Mouse (Mus musculus): ENCODE measurements at regions not wholly inside any gene's neighbourhood (a gene's known extent, or its start where the extent isn't known, plus 50 kb on each side); places are given as distances from the start of the nearest gene placed in this dataset.
A peak's percentile ranks its signal among the peaks of the same experiment; 100 is the strongest.

- Histone ChIP-seq H3K36me3 (no peaks in the 10 kb centered on the region), H3K4me3 (replicated peaks) (no peak overlapping the region), H3K9me3 (replicated peaks) (no peaks in the 10 kb centered on the region), H3K27me3 (no peaks in the 10 kb centered on the region), H3K27ac (no peak overlapping the region), H3K4me2 (no peak overlapping the region), H3K9ac (no peak overlapping the region), H3K4me1 (peaks cover 28% of the 10 kb centered on the region)
- WGBS, result 87% methylated on average over 4 of the region's 4 CpGs
- ATAC-seq (replicated peaks; ENCODE audit: low FRiP score), result no peak
These were observed 124.1 kb upstream of the Gm10295 start for GRCm38 (mm10) chr7:71475383-71475782.

DNA sequence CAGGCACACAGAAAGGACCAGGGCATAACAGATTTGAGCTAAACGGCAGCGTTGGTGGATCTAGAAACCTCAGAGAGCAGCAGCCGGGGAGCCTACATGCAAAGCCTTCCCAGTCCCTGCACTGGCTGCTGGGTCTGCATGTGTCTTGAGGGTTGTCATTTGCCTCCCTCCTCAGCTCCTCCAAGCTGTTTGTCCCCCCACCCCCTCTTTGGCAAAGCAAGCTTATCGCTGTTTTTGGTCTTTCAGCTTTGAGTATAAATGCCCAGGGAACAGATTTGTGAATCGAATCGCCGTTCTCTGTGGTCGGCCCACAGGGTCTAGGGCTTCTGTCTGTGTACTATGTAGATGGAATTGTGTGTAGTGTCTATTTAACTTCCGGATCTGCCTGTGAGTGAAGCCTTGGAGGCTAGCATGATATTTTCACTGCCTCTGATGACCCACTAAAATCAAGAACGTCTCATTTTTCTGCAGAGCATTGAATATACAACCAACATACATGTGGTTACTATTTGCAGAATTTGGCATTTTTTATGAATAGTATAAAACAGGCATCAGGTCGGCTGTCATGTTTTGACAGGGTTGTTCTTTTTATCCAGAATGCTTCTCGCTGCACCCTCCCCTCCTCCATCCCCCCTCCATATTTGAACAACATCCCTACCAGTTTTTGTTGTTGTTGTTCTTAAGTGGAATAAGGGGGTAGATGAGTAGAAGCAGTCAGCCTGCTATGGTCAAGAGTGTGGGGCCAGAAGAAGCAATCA is 121.3 kb upstream of the Gm10295 start:
- H3K9me3 ChIP-seq (replicated peaks), result no peaks in the 10 kb centered on the region
- H3K27me3 ChIP-seq, result no peaks in the 10 kb centered on the region
- 23% methylated on average over 12 of the region's 12 CpGs for WGBS
- no peaks in the 10 kb centered on the region for H3K36me3 ChIP-seq
- H3K9ac ChIP-seq, result 0 out of 2 replicates have a peak overlapping the region, but pooled peaks have one; percentile 26
- H3K4me1 ChIP-seq, result peaks cover 44% of the 10 kb centered on the region
- H3K4me3 ChIP-seq (replicated peaks), result 0 out of 2 replicates have a peak overlapping the region, but pooled peaks have one; percentile 6
- no peak for ATAC-seq (replicated peaks; ENCODE audit: low FRiP score)
- H3K27ac ChIP-seq, result peak overlapping the region; percentile 95
- H3K4me2 ChIP-seq, result peak overlapping the region; percentile 37

DNA sequence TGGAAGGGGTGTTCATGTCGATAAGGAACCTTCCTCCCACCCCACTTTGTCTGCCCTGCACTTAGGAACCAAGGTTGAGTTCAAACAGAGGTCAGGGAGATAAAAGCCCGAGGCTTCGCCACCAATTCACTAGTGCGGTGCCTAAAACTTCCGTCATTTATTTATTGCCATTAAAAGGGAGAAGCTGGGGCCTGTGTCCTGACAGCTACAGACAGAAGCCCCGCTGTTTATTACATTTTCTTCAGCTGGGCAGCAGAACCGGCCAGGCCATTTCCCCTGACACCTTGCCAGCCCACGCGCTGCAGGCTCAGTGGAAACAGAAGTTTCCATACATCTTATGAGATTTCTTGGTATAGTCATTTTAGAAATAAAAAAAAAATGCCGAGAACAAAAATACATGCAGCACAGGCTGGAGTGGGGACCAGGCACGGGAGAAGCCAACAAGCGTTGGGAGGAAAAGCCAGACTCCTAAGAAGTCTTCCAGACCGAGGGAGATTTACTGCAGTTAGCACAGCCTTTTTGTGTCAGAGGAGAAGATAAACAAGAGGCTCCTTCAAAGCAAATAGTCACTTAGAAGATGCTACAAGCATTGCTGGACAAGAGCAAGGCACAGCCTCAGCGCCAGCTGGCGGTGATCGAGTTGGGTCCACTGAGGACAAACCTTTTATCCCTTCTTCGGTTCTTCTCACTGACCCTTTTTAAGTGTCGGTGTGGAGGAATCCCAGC is 120.5 kb upstream of the Gm10295 start:
- Histone ChIP-seq H3K36me3 (no peaks in the 10 kb centered on the region), H3K9me3 (replicated peaks) (no peaks in the 10 kb centered on the region), H3K27me3 (no peaks in the 10 kb centered on the region), H3K4me2 (peak overlapping the region; percentile 37), H3K4me1 (peaks cover 44% of the 10 kb centered on the region), H3K4me3 (replicated peaks) (0 out of 2 replicates have a peak overlapping the region, but pooled peaks have one; percentile 6), H3K9ac (0 out of 2 replicates have a peak overlapping the region, but pooled peaks have one; percentile 26), H3K27ac (peak overlapping the region; percentile 95)
- ATAC-seq (replicated peaks; ENCODE audit: low FRiP score), result peak; percentile 84
- WGBS, result 3% methylated on average over 18 of the region's 18 CpGs

DNA sequence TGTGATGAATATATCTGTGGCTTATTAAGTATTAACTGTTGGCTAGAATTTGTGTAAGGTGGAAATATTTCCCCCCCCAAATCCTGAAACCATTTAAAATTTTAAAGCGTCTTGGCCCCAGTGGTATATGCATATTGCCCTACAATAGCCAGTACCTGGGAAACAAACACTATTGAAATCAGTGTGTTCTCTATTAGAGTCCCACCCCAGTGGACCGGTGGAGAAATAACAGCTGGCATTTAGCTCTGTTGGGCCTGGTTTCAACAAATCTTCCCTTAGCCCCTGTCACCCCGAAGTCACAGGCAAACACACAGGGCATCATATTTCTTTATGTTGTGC is 120.0 kb upstream of the Gm10295 start:
- WGBS, result 3% methylated on average over 3 of the region's 3 CpGs
- peaks cover 44% of the 10 kb centered on the region for H3K4me1 ChIP-seq
- H3K36me3 ChIP-seq, result no peaks in the 10 kb centered on the region
- no peak for ATAC-seq (replicated peaks; ENCODE audit: low FRiP score)
- H3K4me2 ChIP-seq, result peak overlapping the region; percentile 37
- H3K9ac ChIP-seq, result no peak overlapping the region
- no peaks in the 10 kb centered on the region for H3K27me3 ChIP-seq
- no peaks in the 10 kb centered on the region for H3K9me3 ChIP-seq (replicated peaks)
- no peak overlapping the region for H3K4me3 ChIP-seq (replicated peaks)
- H3K27ac ChIP-seq, result peak overlapping the region; percentile 95

DNA sequence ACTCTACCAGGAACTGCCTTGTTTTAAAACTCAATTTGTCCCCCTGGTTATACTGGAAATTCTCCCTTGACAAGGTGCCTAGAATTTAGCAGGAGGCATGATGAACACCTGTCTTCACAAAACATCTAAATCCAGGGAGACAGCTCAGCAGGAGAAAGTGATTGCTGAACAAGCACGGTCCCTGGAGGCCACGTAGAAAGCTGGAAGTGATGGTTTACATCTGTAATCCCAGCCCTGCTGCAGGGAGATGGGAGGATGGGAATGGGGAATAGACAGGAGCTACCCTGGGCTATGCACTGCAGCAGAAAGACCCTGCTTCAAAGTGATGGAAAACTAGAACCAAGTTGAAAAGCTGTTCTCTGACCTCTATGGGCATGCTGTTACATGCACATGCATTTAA is 119.1 kb upstream of the Gm10295 start:
- Histone ChIP-seq H3K4me2 (no peak overlapping the region), H3K27me3 (no peaks in the 10 kb centered on the region), H3K36me3 (no peaks in the 10 kb centered on the region), H3K9ac (no peak overlapping the region), H3K9me3 (replicated peaks) (no peaks in the 10 kb centered on the region), H3K27ac (peak overlapping the region; percentile 95), H3K4me3 (replicated peaks) (no peak overlapping the region), H3K4me1 (peaks cover 44% of the 10 kb centered on the region)
- no peak for ATAC-seq (replicated peaks; ENCODE audit: low FRiP score)
- WGBS, result 12% methylated on average over 2 of the region's 2 CpGs

DNA sequence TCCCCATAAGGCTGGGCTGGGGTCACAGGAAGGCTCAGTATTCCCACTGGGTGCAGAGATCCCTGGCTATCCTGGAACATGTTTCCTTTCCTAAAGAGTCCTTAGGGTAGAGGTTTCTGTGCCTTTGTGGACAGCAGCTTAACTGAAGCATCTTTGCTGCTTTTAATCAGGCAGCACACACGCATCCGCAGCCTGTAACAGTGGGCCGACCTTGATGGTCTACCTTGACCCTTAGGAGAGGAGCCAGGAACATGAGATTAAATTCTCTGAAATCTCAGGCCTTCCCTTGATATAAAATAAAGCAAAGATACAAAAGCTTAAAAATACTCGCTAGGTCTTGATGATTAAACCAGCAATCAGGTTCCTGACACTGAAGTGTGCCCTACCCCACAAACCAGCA is 118.7 kb upstream of the Gm10295 start:
- WGBS, result 69% methylated on average over 4 of the region's 4 CpGs
- Histone ChIP-seq H3K4me3 (replicated peaks) (no peak overlapping the region), H3K9me3 (replicated peaks) (no peaks in the 10 kb centered on the region), H3K4me1 (peaks cover 44% of the 10 kb centered on the region), H3K36me3 (no peaks in the 10 kb centered on the region), H3K27me3 (no peaks in the 10 kb centered on the region), H3K27ac (peak overlapping the region; percentile 95), H3K4me2 (no peak overlapping the region), H3K9ac (no peak overlapping the region)
- no peak for ATAC-seq (replicated peaks; ENCODE audit: low FRiP score)

DNA sequence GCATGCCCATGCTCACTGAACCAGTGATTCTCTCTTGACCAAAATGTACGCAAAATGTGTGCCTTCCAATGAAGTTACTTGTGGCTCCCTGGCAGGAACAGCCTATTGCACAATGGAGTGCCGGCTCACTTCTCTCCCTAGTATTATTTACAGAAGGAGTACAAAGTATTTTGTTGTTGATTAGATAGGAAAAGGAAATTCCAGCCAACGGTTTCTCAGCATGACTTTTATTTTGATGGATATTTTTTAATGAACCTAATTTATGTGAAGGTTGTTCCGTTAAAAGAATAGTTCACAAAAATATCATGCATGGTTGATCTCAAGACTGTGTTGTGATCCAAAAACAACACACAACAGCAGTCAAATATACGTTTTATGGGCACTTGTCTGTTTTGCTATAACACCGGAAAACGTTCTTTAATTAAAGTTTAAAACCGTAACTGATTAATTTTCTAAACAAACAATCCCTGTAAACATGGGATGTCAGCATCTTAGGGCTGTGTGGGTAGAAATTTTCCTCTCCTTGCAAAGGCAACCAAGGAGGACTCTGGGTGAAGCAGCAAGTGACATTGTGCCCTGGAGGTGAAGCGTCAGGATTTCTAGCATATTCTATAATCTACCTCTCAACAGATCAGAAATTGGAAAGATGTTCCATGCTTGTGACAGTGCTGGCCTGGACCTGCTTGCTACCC is 116.3 kb upstream of the Gm10295 start:
- ATAC-seq (replicated peaks; ENCODE audit: low FRiP score), result peak; percentile 43
- Histone ChIP-seq H3K27ac (peak overlapping the region; percentile 86), H3K4me1 (peaks cover 34% of the 10 kb centered on the region), H3K36me3 (no peaks in the 10 kb centered on the region), H3K9me3 (replicated peaks) (no peaks in the 10 kb centered on the region), H3K4me3 (replicated peaks) (no peak overlapping the region), H3K27me3 (no peaks in the 10 kb centered on the region), H3K9ac (no peak overlapping the region), H3K4me2 (no peak overlapping the region)
- 12% methylated on average over 9 of the region's 9 CpGs for WGBS

- Histone ChIP-seq H3K27me3 (no peaks in the 10 kb centered on the region), H3K36me3 (no peaks in the 10 kb centered on the region), H3K27ac (no peak overlapping the region), H3K9me3 (replicated peaks) (no peaks in the 10 kb centered on the region), H3K4me3 (replicated peaks) (no peak overlapping the region), H3K4me2 (no peak overlapping the region), H3K4me1 (peaks cover 4% of the 10 kb centered on the region), H3K9ac (no peak overlapping the region)
- no peak for ATAC-seq (replicated peaks; ENCODE audit: low FRiP score)
These were observed 112.8 kb upstream of the Gm10295 start for GRCm38 (mm10) chr7:71464127-71464526.

DNA sequence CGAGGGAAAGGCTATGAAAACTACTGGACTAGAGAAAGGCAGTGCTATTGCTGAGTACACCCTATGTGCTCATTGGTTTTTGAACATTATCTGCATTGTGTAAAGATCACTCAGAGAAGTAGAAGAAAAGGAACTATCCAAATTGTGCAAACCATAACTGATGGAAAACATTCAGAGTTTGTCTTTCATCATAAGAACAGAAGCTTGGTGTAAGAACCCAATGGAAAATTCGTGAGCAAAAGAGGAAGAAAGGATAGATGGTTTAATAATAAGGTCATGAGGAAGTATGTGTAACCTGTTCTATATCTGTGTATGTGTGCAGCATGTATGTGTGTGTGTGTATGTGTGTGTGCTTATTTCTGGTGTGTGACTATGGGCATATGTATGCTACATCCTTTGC is 112.3 kb upstream of the Gm10295 start:
- Histone ChIP-seq H3K36me3 (no peaks in the 10 kb centered on the region), H3K27ac (no peak overlapping the region), H3K4me2 (no peak overlapping the region), H3K4me1 (peaks cover 7% of the 10 kb centered on the region), H3K9ac (no peak overlapping the region), H3K27me3 (no peaks in the 10 kb centered on the region), H3K4me3 (replicated peaks) (no peak overlapping the region), H3K9me3 (replicated peaks) (no peaks in the 10 kb centered on the region)
- no peak for ATAC-seq (replicated peaks; ENCODE audit: low FRiP score)
- WGBS, result 82% methylated on average over 2 of the region's 2 CpGs

GRCm38 (mm10) chr7:71459805-71460204 is 108.5 kb upstream of the Gm10295 start:
- no peak overlapping the region for H3K4me3 ChIP-seq (replicated peaks)
- peaks cover 31% of the 10 kb centered on the region for H3K4me1 ChIP-seq
- no peak overlapping the region for H3K4me2 ChIP-seq
- 0 out of 2 replicates have a peak overlapping the region, but pooled peaks have one; percentile 56 for H3K27ac ChIP-seq
- H3K36me3 ChIP-seq, result no peaks in the 10 kb centered on the region
- no peaks in the 10 kb centered on the region for H3K9me3 ChIP-seq (replicated peaks)
- no peak for ATAC-seq (replicated peaks; ENCODE audit: low FRiP score)
- H3K27me3 ChIP-seq, result no peaks in the 10 kb centered on the region
- H3K9ac ChIP-seq, result no peak overlapping the region

DNA sequence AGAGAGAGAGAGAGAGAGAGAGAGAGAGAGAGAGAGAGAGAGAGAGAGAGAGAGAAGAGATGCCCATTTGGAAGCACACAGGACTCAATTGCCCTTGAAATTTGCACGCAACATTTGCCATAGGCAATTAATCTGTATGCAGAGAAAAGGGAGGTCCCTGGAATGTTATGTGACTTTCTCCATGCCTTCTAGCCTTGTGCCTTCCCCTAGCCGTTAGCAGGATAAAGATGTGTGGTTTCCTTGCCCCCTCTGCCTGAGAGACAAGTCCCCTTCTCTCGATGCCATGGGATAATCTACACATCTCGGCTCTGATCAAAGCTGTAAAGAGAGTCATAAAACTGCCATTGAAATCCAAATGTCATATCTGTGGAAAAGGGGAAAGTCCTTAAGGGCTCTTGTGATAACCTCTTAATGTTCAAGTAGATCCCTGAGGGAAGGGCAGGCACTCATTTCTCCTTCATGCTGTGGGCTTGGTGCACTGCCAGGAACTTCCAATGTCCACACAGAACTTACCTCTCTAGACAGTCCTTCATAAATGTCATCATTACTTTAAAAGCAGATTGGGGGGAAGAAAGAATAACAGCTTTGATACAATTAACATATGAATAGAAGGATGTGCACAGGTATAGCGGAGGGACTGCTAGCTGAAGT is 106.9 kb upstream of the Gm10295 start:
- Histone ChIP-seq H3K9me3 (replicated peaks) (no peaks in the 10 kb centered on the region), H3K9ac (no peak overlapping the region), H3K4me2 (no peak overlapping the region), H3K27ac (peak overlapping the region; percentile 90), H3K4me3 (replicated peaks) (no peak overlapping the region), H3K36me3 (no peaks in the 10 kb centered on the region), H3K27me3 (no peaks in the 10 kb centered on the region), H3K4me1 (peaks cover 31% of the 10 kb centered on the region)
- peak; percentile 87 for ATAC-seq (replicated peaks; ENCODE audit: low FRiP score)
- 20% methylated on average over 5 of the region's 5 CpGs for WGBS
